Mouse (Mus musculus) cortical plate, adult 2 months (tissue): ENCODE data around the gene Pth. TPM values are rescaled to one million over a fixed set of nuclear protein-coding genes. Genes with fewer than 3 reads are reported as not detected.
A peak's percentile ranks its signal among the peaks of the same experiment; 100 is the strongest.

Experiments
- H3K27ac ChIP-seq: fragments of 200-500 bp; 2 replicates; pipeline ENCODE4 v1.5.1; 2012; ENCODE audit warnings: low read length, control low read depth, inconsistent platforms; ENCODE audit not compliant: insufficient read depth
- H3K4me1 ChIP-seq: fragments of 200-500 bp; 2 replicates; pipeline ENCODE4 v1.6.1; 2011; ENCODE audit warnings: low read length; ENCODE audit not compliant: control insufficient read depth, insufficient read depth
- H3K4me3 ChIP-seq: fragments of 200-500 bp; 2 replicates; pipeline ENCODE4 v1.5.1; 2011; ENCODE audit warnings: mild to moderate bottlenecking, low read length, control low read depth; ENCODE audit not compliant: insufficient read depth
- CTCF ChIP-seq: fragments of 200-500 bp; IDR thresholded peaks from 2 replicates; pipeline ENCODE4 v1.5.1; 2011; ENCODE audit warnings: mild to moderate bottlenecking, control low read depth, low read length; ENCODE audit not compliant: insufficient read depth; ENCODE audit errors: extremely low read depth
- POLR2A ChIP-seq: fragments of 200-500 bp; IDR thresholded peaks from 2 replicates; pipeline ENCODE4 v1.6.1; 2011; ENCODE audit warnings: mild to moderate bottlenecking, low read length, control low read depth; ENCODE audit not compliant: insufficient read depth; ENCODE audit errors: extremely low read depth
- polyA plus RNA-seq: library from polyadenylated mRNA; depleted of rRNA; stranded (reverse); fragments of >200 nt; gene quantifications from 2 replicates; pipeline ENCODE4 v1.2.3, GENCODE M21; 2012; rRNA removed

Gene Pth
- not detected in 2 replicates for polyA plus RNA-seq

DNA sequence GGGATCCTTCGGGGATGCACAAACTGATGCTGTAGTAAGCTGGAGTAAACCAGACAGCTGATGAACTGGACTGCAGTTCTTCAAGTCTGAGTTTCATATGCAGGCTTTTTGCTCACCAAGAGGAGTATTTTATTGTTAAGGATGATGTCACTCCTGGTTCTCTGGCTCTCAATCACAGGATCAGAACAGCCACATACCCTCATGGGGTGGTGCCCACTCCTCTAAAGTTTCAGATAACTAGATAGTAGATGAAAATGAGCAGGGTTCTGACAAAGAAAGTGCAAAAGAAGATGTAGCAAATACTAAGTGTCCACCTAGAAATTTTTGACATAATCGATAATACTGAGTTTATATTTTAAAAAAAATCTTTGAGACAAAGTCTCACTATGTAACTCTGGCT lies at the start of gene Pth:
Gene Pth, minus strand, starts transcription at position 101 of the 400 bp plus-strand sequence.
- no peak within 1 kb of the TSS for H3K4me3 ChIP-seq
- no peaks in the 10 kb centered on the region for H3K4me1 ChIP-seq
- no peak within 1 kb of the TSS for H3K27ac ChIP-seq
- TF ChIP-seq CTCF = no peak
- no peak for TF ChIP-seq POLR2A

DNA sequence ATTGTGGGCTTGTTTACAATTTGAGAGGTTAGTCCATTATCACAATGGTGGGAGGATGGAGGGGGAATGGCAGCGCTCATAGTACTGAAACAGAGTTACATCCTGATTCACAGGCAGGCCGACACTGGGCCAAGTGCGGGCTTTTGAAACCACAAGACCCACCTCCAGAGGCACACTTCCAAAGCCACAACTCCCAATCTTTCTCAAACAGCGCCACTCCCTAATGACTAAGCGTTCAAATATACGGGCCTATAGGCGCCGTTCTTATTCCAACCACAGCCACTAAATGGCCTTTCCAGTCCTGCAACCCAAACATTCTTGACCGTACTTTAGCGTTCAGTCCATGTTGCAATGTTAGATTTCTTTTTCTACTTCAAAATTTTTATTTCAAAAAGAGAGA lies 47.9 kb upstream of the Pth start:
- TF ChIP-seq POLR2A = no peak
- TF ChIP-seq CTCF = no peak
- Histone ChIP-seq H3K27ac (no peak overlapping the region), H3K4me1 (no peaks in the 10 kb centered on the region), H3K4me3 (no peak overlapping the region)

DNA sequence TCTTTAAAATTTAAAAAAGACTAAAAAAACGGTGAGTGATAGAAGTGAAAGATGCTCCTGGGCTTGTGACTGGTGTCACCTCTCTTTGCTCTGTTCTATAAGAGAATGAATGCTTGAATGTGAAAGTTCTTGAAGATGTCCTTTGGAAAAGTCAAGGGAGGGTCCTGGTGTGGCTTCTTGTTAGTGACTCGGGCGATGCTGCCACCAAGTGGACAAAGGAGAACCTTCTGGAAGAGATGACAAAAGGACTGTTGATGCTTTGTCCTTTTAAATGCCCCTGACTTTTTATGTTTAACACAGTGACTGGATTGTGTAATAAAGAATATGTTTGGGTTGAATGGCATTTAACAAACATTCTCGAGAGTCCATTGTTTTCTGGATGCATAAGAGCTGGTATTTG lies 45.9 kb upstream of the Pth start:
- Histone ChIP-seq H3K27ac (no peak overlapping the region), H3K4me1 (no peaks in the 10 kb centered on the region), H3K4me3 (no peak overlapping the region)
- TF ChIP-seq CTCF (peak; percentile 75), POLR2A (no peak)

DNA sequence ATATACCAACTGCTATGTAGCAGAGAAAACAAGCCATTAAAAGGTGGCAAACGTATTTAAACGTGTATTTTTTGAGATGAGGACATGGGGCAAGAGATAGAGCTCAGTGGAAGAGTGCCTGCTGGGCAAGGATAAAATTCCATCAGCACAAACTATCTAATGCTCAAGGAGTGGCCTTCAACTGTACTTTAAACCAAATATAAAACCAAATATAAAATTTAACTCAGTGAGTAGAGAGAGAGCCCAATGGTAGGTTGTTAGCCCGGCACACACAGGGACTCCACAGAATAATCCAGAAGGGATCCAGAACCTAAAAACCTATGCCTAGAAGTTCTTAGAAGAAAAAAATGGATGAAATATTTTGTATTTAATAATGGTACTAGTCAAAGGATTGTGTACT lies 45.1 kb upstream of the Pth start:
- H3K4me1 ChIP-seq = no peaks in the 10 kb centered on the region
- TF ChIP-seq POLR2A (no peak), CTCF (no peak)
- H3K27ac ChIP-seq = no peak overlapping the region
- no peak overlapping the region for H3K4me3 ChIP-seq

DNA sequence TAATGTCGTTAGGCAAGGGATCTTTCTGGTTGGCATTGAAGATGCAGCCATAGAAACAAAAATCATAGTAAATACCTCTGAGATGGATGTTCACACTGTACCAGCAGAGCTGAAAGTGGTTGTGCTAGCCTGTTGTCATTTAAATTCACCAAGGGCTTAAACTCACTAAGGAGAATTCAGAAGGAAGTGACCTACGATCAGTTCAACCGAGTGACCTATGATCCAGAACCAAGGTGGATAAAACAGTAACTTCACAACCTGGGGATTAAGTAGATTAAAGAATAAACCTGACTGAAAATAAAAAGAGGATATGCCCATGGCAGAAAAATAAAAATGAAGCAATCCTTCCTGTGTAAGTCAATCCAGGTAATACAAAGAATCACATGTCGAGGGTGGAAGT lies 44.5 kb upstream of the Pth start:
- Histone ChIP-seq H3K4me3 (no peak overlapping the region), H3K4me1 (no peaks in the 10 kb centered on the region)
- TF ChIP-seq POLR2A (no peak), CTCF (no peak)

DNA sequence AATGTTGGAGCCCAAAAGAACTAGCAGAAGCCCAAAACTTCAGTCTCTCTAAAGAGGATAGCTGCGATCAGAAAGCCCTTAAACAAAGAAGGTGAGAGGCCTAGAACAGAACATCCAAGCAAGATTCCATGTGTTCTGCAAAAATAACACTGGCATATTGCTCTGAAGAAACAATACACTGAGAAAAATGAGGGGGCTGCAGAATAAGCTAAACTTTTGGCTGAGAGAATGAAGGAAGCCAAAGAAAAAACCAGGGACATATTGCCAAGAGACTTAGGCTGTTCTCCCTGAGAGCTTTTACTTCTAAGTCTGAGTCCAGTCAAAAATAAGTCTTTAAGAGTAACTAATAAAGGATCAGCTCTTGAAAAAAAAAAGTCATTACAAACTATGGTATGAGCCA lies 32.4 kb upstream of the Pth start:
- Histone ChIP-seq H3K27ac (peak overlapping the region; percentile 71), H3K4me3 (no peak overlapping the region), H3K4me1 (0 out of 2 replicates have a peak, but pooled peaks cover 2% of the 10 kb centered on the region)
- no peak for TF ChIP-seq CTCF
- no peak for TF ChIP-seq POLR2A

More for the DNA sequence above, 44.5 kb upstream of the Pth start:
- no peak overlapping the region for H3K27ac ChIP-seq

DNA sequence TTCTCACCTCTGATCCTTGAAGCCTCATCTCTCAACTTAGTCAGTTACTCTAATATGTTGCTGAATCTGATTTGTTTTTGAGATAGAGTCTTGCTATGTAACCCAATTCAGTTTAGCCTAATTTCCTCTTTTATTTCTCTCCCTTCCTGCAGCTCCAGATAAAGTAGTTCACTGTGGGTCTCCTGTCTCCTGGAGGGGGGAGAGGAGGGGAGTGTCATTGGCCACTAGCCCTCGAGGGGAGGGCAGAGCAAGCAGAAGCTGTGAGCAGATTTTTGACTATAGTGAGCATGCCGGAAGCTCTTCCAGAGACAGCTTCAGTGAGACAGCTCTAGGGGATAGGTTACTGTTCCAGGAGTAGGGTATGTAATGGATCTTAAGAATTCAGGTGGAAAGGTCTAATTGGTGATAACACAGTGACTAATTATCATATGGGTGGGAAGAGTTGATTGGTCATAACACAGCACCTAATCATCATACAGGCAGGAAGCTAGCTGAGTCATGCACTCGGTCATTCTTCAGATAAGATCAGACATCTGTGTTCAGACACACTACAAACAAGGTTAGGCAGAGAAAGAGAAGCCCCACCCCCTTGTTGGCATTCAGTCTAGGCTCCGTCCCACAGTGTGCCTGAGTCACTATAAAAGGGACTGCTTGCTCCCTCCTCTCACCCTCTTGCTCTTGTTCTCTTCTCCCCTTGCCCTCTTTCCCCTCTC lies 30.9 kb upstream of the Pth start:
- TF ChIP-seq CTCF = no peak
- no peak for TF ChIP-seq POLR2A
- H3K4me1 ChIP-seq = 0 out of 2 replicates have a peak, but pooled peaks cover 2% of the 10 kb centered on the region

DNA sequence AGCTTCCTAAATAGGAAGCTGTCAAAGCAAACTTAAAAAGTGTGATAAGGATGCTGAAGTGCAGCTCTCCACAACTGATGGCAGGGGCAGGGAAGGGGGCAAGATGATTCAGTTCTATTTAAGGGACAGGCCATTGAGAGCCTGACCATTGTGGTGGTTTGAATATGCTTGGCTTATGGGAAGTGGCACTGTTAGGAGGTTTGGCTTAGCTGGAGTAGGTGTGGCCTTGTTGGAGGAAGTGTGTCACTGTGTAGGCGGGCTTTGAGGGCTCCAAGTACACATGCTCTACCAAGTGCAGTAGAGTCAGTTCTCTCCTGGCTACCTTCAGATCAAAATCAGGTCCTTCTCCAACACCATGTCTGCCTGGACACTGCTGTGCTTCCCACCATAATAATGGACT lies 28.2 kb upstream of the Pth start:
- no peak overlapping the region for H3K27ac ChIP-seq
- 0 out of 2 replicates have a peak, but pooled peaks cover 2% of the 10 kb centered on the region for H3K4me1 ChIP-seq
- no peak overlapping the region for H3K4me3 ChIP-seq
- no peak for TF ChIP-seq CTCF
- no peak for TF ChIP-seq POLR2A

More for the DNA sequence above, 30.9 kb upstream of the Pth start:
- Histone ChIP-seq H3K27ac (no peak overlapping the region), H3K4me3 (no peak overlapping the region)

DNA sequence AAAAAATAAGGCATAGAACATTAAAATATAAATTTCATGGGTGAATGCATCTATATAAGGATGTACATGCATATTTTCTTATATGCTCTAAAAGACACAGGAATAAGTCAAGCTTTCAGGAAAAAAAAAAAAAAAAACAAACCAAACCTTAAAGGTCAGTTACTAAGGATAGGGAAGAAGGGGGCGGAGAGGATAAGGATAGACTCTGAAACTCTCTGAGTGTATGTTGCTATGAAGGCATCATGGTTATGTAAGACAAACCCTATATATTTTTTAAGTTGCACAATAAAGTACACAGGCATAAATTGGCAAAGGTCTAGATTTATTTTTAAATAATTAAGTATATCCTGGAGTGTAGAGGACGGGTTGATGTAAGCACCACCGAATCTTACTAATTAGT lies 26.9 kb upstream of the Pth start:
- no peak overlapping the region for H3K27ac ChIP-seq
- TF ChIP-seq CTCF = no peak
- TF ChIP-seq POLR2A = no peak
- H3K4me3 ChIP-seq = no peak overlapping the region
- 0 out of 2 replicates have a peak, but pooled peaks cover 2% of the 10 kb centered on the region for H3K4me1 ChIP-seq

DNA sequence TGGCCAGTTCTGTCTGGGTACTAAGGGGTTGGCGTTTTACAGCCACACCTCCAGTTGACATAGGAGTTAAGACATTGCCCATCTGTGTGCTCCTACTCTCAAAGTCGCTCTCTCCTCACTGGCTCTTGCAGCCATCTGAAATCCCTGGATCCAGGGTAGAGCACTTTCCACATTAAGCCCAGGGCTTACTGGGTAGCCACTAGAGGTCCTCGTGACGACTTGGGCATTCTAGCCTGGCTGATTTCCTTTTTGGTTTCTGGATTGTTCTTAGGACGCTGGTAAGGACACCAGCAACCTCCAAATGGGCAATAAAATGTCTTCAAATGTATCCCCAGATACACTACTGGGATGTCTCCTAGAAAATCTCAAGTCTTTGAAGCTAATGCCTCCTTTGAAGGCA lies 20.3 kb upstream of the Pth start:
- TF ChIP-seq POLR2A (no peak), CTCF (no peak)
- no peaks in the 10 kb centered on the region for H3K4me1 ChIP-seq
- no peak overlapping the region for H3K4me3 ChIP-seq
- no peak overlapping the region for H3K27ac ChIP-seq

DNA sequence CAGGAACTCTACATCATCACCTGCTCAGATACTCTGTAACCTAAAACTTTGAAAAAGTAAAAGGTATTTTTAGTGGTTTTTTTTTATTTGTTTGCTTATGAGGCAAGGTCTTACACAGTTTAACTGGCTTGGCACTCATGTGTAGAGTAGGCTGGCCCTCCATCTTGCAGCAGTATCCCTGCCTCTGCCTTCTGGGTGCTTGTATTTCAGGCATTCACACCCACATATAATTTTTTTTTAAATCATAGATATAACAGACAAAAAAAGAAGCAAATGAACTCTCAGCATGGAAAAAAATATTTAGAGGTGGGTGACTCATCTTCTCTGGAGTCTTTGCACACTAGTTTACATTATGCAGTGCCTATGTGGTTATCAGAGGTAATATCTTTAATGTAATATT lies 9.7 kb upstream of the Pth start:
- peaks cover 3% of the 10 kb centered on the region; the same call in 1 of the 2 replicates for H3K4me1 ChIP-seq
- H3K4me3 ChIP-seq = no peak overlapping the region
- no peak overlapping the region for H3K27ac ChIP-seq
- TF ChIP-seq POLR2A (no peak), CTCF (no peak)
